Mouse (Mus musculus): ENCODE measurements around the gene Tbc1d10b. TPM values are rescaled to one million over a fixed set of nuclear protein-coding genes. Genes with fewer than 3 reads are reported as not detected.

Tbc1d10b gene
- polyA plus RNA-seq, 1 experiment, result 6.3 TPM

GRCm38 (mm10) chr7:127166501-127166900, 41.8 kb downstream of the Tbc1d10b start:
- H3K4me1 ChIP-seq (ENCODE audit: control insufficient read depth, insufficient read depth, low read length), result no peaks in the 10 kb centered on the region
- no peak overlapping the region for H3K4me3 ChIP-seq (ENCODE audit: control insufficient read depth, low read depth, low read length)
- no peak for TF ChIP-seq POLR2A (IDR thresholded peaks at IDR 0.05; ENCODE audit: control insufficient read depth, low read depth, low read length)
- no peak for TF ChIP-seq CTCF (IDR thresholded peaks at IDR 0.05; ENCODE audit: control insufficient read depth, insufficient read depth, insufficient replicate concordance, low read depth, low read length)
- no peaks in the 10 kb centered on the region for H3K27me3 ChIP-seq (ENCODE audit: control insufficient read depth, insufficient read depth, low read length)
- H3K27ac ChIP-seq (ENCODE audit: control insufficient read depth, insufficient read depth, low read depth, low read length), result no peak overlapping the region
- H3K36me3 ChIP-seq (ENCODE audit: control insufficient read depth, insufficient read depth, low read length), result no peaks in the 10 kb centered on the region

DNA sequence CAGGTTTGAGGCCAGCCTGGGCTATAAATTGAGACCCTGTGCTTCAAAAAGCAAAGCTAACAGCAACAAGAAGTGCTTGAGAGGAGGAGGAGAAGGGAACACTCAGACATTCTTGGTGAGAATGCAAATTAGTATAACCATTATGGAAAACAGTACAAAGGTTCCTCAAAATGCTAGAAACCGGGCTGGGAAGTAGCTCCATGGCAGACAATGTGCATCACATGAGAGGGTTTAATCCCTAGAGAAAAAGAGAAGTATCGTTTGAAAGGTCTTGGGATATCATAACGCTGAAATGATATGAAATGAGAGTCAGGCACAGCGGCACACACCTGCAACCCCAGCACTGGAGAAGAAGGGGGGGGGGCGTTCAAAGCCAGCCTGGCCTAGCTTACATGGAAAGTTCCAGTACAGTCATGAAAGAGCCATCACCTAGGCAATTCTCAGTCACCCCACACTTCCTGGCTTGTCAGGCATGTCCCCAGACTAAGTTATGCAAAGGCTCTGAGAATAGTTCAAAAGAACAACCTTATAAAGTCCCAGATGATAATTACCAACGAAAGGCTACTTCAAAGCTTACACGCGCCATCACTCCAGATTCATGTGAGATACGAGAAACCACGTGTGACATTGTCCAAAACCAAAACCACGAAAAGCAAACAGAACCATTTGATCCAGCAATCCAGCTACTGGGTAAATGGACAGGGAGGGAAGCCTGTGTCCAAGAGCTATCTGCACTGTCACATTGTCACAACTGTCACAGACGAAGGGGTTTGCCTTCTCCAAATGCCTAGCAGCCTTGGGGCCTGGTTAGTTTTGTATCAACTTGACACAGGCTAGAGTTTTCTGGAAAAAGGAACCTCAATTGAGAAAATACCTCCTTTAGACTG, 42.4 kb downstream of the Tbc1d10b start:
- TF ChIP-seq POLR2A (IDR thresholded peaks at IDR 0.05; ENCODE audit: control insufficient read depth, low read depth, low read length), result no peak
- no peak for TF ChIP-seq CTCF (IDR thresholded peaks at IDR 0.05; ENCODE audit: control insufficient read depth, insufficient read depth, insufficient replicate concordance, low read depth, low read length)
- no peak overlapping the region for H3K27ac ChIP-seq (ENCODE audit: control insufficient read depth, insufficient read depth, low read depth, low read length)
- no peak overlapping the region for H3K4me3 ChIP-seq (ENCODE audit: control insufficient read depth, low read depth, low read length)
- no peaks in the 10 kb centered on the region for H3K27me3 ChIP-seq (ENCODE audit: control insufficient read depth, insufficient read depth, low read length)
- no peaks in the 10 kb centered on the region for H3K4me1 ChIP-seq (ENCODE audit: control insufficient read depth, insufficient read depth, low read length)
- no peaks in the 10 kb centered on the region for H3K36me3 ChIP-seq (ENCODE audit: control insufficient read depth, insufficient read depth, low read length)

DNA sequence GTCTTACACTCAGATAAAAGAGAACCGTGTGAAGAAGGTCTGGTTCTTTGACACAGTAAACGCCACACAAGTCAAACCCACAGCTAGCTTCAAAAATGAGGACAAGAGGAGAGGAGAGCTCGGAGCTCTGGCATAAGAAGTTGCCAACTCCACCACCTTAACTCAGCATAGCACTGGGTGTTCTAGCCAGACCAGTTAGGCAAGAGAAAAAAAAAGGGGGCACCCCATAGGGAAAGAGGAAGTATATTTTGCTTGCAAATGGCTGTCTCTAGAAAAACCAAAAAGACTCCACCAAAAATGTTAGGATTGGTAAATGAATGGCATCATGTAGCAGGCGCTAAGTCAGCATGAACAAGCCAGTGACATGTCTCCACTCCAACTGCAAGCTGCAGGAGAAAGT, 44.3 kb downstream of the Tbc1d10b start:
- H3K4me3 ChIP-seq (ENCODE audit: control insufficient read depth, low read depth, low read length), result no peak overlapping the region

GRCm38 (mm10) chr7:127162546-127162945, 45.7 kb downstream of the Tbc1d10b start:
- Histone ChIP-seq H3K27ac (ENCODE audit: control insufficient read depth, insufficient read depth, low read depth, low read length) (no peak overlapping the region), H3K4me3 (ENCODE audit: control insufficient read depth, low read depth, low read length) (no peak overlapping the region), H3K4me1 (ENCODE audit: control insufficient read depth, insufficient read depth, low read length) (no peaks in the 10 kb centered on the region), H3K27me3 (ENCODE audit: control insufficient read depth, insufficient read depth, low read length) (no peaks in the 10 kb centered on the region), H3K36me3 (ENCODE audit: control insufficient read depth, insufficient read depth, low read length) (no peaks in the 10 kb centered on the region)
- TF ChIP-seq POLR2A (IDR thresholded peaks at IDR 0.05; ENCODE audit: control insufficient read depth, low read depth, low read length) (no peak), CTCF (IDR thresholded peaks at IDR 0.05; ENCODE audit: control insufficient read depth, insufficient read depth, insufficient replicate concordance, low read depth, low read length) (no peak)

More for the DNA sequence above, 44.3 kb downstream of the Tbc1d10b start:
- no peaks in the 10 kb centered on the region for H3K36me3 ChIP-seq (ENCODE audit: control insufficient read depth, insufficient read depth, low read length)
- TF ChIP-seq CTCF (IDR thresholded peaks at IDR 0.05; ENCODE audit: control insufficient read depth, insufficient read depth, insufficient replicate concordance, low read depth, low read length), result no peak
- TF ChIP-seq POLR2A (IDR thresholded peaks at IDR 0.05; ENCODE audit: control insufficient read depth, low read depth, low read length), result no peak
- H3K4me1 ChIP-seq (ENCODE audit: control insufficient read depth, insufficient read depth, low read length), result no peaks in the 10 kb centered on the region
- no peaks in the 10 kb centered on the region for H3K27me3 ChIP-seq (ENCODE audit: control insufficient read depth, insufficient read depth, low read length)
- H3K27ac ChIP-seq (ENCODE audit: control insufficient read depth, insufficient read depth, low read depth, low read length), result no peak overlapping the region

GRCm38 (mm10) chr7:127157548-127157947, 50.7 kb downstream of the Tbc1d10b start:
- no peaks in the 10 kb centered on the region for H3K36me3 ChIP-seq (ENCODE audit: control insufficient read depth, insufficient read depth, low read length)

DNA sequence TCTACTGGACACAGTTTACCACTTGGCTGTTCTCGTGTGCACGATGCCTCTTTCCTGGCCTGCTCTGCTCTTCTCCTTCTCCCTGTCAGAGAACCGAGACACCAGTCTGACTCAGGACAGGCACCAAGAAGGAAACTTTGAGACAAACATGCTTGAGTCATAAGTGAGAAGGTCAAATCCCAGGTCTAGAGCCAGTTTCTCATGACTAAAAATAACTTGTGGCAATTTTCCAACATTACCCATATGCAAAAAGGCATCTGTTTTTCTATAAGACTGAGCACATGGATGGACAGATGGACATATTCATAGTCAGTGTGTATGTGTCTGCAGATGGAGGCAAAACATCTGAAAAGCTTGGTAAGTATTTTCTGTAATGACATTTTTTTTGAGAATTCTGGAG, 54.8 kb downstream of the Tbc1d10b start:
- H3K27me3 ChIP-seq (ENCODE audit: control insufficient read depth, insufficient read depth, low read length), result no peaks in the 10 kb centered on the region
- H3K4me3 ChIP-seq (ENCODE audit: control insufficient read depth, low read depth, low read length), result no peak overlapping the region
- TF ChIP-seq CTCF (IDR thresholded peaks at IDR 0.05; ENCODE audit: control insufficient read depth, insufficient read depth, insufficient replicate concordance, low read depth, low read length) (no peak), POLR2A (IDR thresholded peaks at IDR 0.05; ENCODE audit: control insufficient read depth, low read depth, low read length) (no peak)

More at GRCm38 (mm10) chr7:127157548-127157947, 50.7 kb downstream of the Tbc1d10b start:
- TF ChIP-seq POLR2A (IDR thresholded peaks at IDR 0.05; ENCODE audit: control insufficient read depth, low read depth, low read length) (no peak), CTCF (IDR thresholded peaks at IDR 0.05; ENCODE audit: control insufficient read depth, insufficient read depth, insufficient replicate concordance, low read depth, low read length) (no peak)
- H3K27ac ChIP-seq (ENCODE audit: control insufficient read depth, insufficient read depth, low read depth, low read length), result no peak overlapping the region
- no peak overlapping the region for H3K4me3 ChIP-seq (ENCODE audit: control insufficient read depth, low read depth, low read length)
- H3K27me3 ChIP-seq (ENCODE audit: control insufficient read depth, insufficient read depth, low read length), result no peaks in the 10 kb centered on the region
- no peaks in the 10 kb centered on the region for H3K4me1 ChIP-seq (ENCODE audit: control insufficient read depth, insufficient read depth, low read length)

GRCm38 (mm10) chr7:127152464-127152863, 55.8 kb downstream of the Tbc1d10b start:
- H3K27ac ChIP-seq (ENCODE audit: control insufficient read depth, insufficient read depth, low read depth, low read length), result no peak overlapping the region
- no peak overlapping the region for H3K4me3 ChIP-seq (ENCODE audit: control insufficient read depth, low read depth, low read length)
- TF ChIP-seq CTCF (IDR thresholded peaks at IDR 0.05; ENCODE audit: control insufficient read depth, insufficient read depth, insufficient replicate concordance, low read depth, low read length), result no peak
- no peak for TF ChIP-seq POLR2A (IDR thresholded peaks at IDR 0.05; ENCODE audit: control insufficient read depth, low read depth, low read length)
- H3K4me1 ChIP-seq (ENCODE audit: control insufficient read depth, insufficient read depth, low read length), result no peaks in the 10 kb centered on the region
- no peaks in the 10 kb centered on the region for H3K36me3 ChIP-seq (ENCODE audit: control insufficient read depth, insufficient read depth, low read length)
- H3K27me3 ChIP-seq (ENCODE audit: control insufficient read depth, insufficient read depth, low read length), result no peaks in the 10 kb centered on the region

More for the DNA sequence above, 54.8 kb downstream of the Tbc1d10b start:
- Histone ChIP-seq H3K4me1 (ENCODE audit: control insufficient read depth, insufficient read depth, low read length) (no peaks in the 10 kb centered on the region), H3K36me3 (ENCODE audit: control insufficient read depth, insufficient read depth, low read length) (no peaks in the 10 kb centered on the region), H3K27ac (ENCODE audit: control insufficient read depth, insufficient read depth, low read depth, low read length) (no peak overlapping the region)
